Mouse (Mus musculus): ENCODE results near the gene Fsip1. TPM values are rescaled to one million over a fixed set of nuclear protein-coding genes. Genes with fewer than 3 reads are reported as not detected.

Gene Fsip1
- polyA plus RNA-seq, 1 experiment from 2014 or later: 0.79 TPM

GRCm38 (mm10) chr2:118288326-118289065 lies 31.7 kb upstream of the Fsip1 start:
- Histone ChIP-seq H3K27me3 (no peaks in the 10 kb centered on the region), H3K36me3 (no peaks in the 10 kb centered on the region), H3K4me1 (no peaks in the 10 kb centered on the region), H3K9me3 (no peaks in the 10 kb centered on the region), H3K9ac (no peak overlapping the region), H3K27ac (no peak overlapping the region), H3K4me2 (no peak overlapping the region), H3K4me3 (no peak overlapping the region)
- no peak for ATAC-seq (ENCODE audit: insufficient number of reproducible peaks, insufficient read depth, low FRiP score, low TSS enrichment, low read depth)
- 81% methylated on average over 9 of the region's 9 CpGs for WGBS

DNA sequence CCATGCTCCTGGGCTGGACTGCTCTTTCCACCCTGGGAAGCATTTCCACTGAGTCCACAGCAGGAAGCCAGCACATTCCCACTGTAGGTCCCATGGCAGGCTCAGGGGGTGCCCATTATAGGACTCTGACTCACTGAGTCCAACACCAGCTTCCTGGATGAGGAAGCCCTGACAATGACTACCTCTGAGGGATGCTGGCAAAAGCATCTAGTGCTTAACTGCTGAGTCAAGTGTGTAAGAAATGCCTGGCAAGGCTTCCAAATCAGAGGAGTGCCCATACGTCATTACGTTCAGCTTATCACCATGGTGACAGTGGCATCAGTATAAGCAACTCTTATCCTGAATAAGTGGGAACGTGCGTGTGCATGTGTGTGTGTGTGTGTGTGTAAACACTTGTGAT lies 30.9 kb upstream of the Fsip1 start:
- Histone ChIP-seq H3K9ac (no peak overlapping the region), H3K27ac (no peak overlapping the region), H3K4me3 (no peak overlapping the region), H3K9me3 (no peaks in the 10 kb centered on the region), H3K36me3 (no peaks in the 10 kb centered on the region), H3K4me2 (no peak overlapping the region), H3K4me1 (no peaks in the 10 kb centered on the region), H3K27me3 (no peaks in the 10 kb centered on the region)
- 82% methylated on average over 4 of the region's 4 CpGs for WGBS
- ATAC-seq (ENCODE audit: insufficient number of reproducible peaks, insufficient read depth, low FRiP score, low TSS enrichment, low read depth): no peak

DNA sequence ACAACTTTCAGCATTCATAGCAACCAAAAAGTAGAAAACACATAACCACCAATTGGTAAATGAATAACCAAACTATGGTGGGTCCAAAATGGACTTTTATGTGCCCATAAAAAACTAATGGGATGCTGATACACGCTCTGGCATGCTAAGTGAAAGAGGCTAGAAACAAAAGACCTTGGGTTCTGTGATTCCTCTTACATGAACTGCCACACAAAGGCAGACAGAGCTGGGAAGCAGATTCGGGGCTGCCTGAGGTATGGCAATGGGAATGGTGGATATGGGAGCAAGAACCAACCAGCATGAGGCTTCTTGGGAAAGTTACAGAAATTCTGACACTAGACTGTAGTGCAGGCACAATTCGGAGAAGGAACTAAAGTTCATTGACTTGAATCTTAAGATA lies 25.7 kb upstream of the Fsip1 start:
- no peak overlapping the region for H3K4me3 ChIP-seq
- no peaks in the 10 kb centered on the region for H3K36me3 ChIP-seq
- H3K9me3 ChIP-seq: no peaks in the 10 kb centered on the region
- no peak overlapping the region for H3K9ac ChIP-seq
- no peaks in the 10 kb centered on the region for H3K4me1 ChIP-seq
- WGBS: 80% methylated on average over 3 of the region's 3 CpGs
- no peak overlapping the region for H3K4me2 ChIP-seq
- no peak for ATAC-seq (ENCODE audit: insufficient number of reproducible peaks, insufficient read depth, low FRiP score, low TSS enrichment, low read depth)
- H3K27ac ChIP-seq: no peak overlapping the region
- no peaks in the 10 kb centered on the region for H3K27me3 ChIP-seq

DNA sequence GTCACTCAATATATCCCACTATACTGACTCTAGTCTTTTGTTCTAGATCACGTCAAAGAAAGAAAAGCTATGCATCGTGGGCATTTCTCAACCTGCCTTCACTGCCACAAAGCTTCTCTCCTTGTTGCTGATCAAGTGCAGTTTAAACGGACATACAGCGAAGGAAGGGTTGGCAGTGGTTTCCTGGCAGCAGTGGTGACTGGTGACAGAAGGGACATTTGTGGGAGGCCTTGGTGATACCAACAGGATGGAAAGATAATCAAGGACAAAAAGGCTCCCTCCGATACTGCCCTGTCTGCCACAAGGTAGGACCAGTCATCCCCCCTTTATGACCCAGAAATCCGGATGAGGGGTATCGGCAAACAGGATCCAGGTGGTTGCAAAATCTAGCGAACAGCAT lies 21.5 kb upstream of the Fsip1 start:
- Histone ChIP-seq H3K4me3 (no peak overlapping the region), H3K36me3 (no peaks in the 10 kb centered on the region), H3K4me2 (no peak overlapping the region), H3K27me3 (no peaks in the 10 kb centered on the region), H3K9ac (no peak overlapping the region), H3K9me3 (no peaks in the 10 kb centered on the region), H3K4me1 (no peaks in the 10 kb centered on the region), H3K27ac (no peak overlapping the region)
- WGBS: 86% methylated on average over 8 of the region's 8 CpGs
- no peak for ATAC-seq (ENCODE audit: insufficient number of reproducible peaks, insufficient read depth, low FRiP score, low TSS enrichment, low read depth)

DNA sequence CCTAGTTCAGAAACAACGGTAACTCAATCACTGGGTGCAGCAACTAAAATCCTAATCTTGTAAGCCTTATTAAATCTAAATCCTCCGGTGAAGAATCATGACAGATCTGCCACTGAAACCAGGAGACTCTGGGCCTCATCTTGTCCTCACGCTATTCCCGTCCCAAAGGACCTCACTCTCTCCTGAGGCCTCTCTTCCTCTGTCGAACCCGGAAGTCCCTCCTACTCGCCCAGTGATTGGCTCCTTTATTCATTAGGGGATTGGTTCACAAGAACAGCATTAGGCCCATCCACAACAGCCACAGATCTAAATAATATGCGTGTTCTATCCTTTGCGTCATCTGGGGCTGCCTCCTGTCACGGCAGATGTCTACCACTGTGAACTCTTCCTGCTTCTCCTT lies 14.8 kb upstream of the Fsip1 start:
- no peaks in the 10 kb centered on the region for H3K27me3 ChIP-seq
- H3K9me3 ChIP-seq: no peaks in the 10 kb centered on the region
- no peak for ATAC-seq (ENCODE audit: insufficient number of reproducible peaks, insufficient read depth, low FRiP score, low TSS enrichment, low read depth)
- no peaks in the 10 kb centered on the region for H3K4me1 ChIP-seq
- H3K9ac ChIP-seq: no peak overlapping the region
- H3K27ac ChIP-seq: no peak overlapping the region
- WGBS: 87% methylated on average over 10 of the region's 10 CpGs
- H3K4me2 ChIP-seq: no peak overlapping the region
- no peaks in the 10 kb centered on the region for H3K36me3 ChIP-seq
- no peak overlapping the region for H3K4me3 ChIP-seq

DNA sequence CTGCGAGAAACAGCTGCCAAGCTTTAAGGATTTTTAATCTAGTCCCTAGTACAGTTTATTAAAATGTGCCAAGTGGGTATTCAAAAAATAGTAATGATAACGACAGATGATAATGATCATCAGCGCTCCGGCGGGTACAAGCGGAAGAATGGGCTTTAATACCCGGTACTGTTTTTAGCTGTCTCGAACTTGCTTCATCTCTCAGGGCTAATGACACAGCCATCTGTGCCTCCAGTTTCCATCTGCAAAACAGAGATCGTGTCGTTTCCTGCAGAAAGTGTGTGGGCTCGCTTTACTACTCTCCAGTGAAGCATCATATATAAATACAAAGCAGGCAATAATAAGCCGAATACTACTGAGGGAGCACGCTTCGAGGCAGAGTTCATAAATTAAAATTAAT lies 13.4 kb upstream of the Fsip1 start:
- H3K9me3 ChIP-seq: no peaks in the 10 kb centered on the region
- no peak for ATAC-seq (ENCODE audit: insufficient number of reproducible peaks, insufficient read depth, low FRiP score, low TSS enrichment, low read depth)
- no peak overlapping the region for H3K4me2 ChIP-seq
- H3K9ac ChIP-seq: no peak overlapping the region
- no peak overlapping the region for H3K4me3 ChIP-seq
- H3K27me3 ChIP-seq: no peaks in the 10 kb centered on the region
- H3K36me3 ChIP-seq: no peaks in the 10 kb centered on the region
- no peaks in the 10 kb centered on the region for H3K4me1 ChIP-seq
- H3K27ac ChIP-seq: no peak overlapping the region
- 83% methylated on average over 14 of the region's 14 CpGs for WGBS

GRCm38 (mm10) chr2:118263914-118264201 lies 7.1 kb upstream of the Fsip1 start:
- H3K27me3 ChIP-seq: no peaks in the 10 kb centered on the region; the same call in 1 of the 2 replicates
- no peak overlapping the region for H3K27ac ChIP-seq
- no peak overlapping the region for H3K4me2 ChIP-seq
- H3K9me3 ChIP-seq: no peaks in the 10 kb centered on the region
- no peak for ATAC-seq (ENCODE audit: insufficient number of reproducible peaks, insufficient read depth, low FRiP score, low TSS enrichment, low read depth)
- WGBS: 34% methylated on average over 2 of the region's 2 CpGs
- no peaks in the 10 kb centered on the region for H3K36me3 ChIP-seq
- 0 out of 2 replicates have a peak, but pooled peaks cover 4% of the 10 kb centered on the region for H3K4me1 ChIP-seq
- H3K4me3 ChIP-seq: no peak overlapping the region
- H3K9ac ChIP-seq: no peak overlapping the region

DNA sequence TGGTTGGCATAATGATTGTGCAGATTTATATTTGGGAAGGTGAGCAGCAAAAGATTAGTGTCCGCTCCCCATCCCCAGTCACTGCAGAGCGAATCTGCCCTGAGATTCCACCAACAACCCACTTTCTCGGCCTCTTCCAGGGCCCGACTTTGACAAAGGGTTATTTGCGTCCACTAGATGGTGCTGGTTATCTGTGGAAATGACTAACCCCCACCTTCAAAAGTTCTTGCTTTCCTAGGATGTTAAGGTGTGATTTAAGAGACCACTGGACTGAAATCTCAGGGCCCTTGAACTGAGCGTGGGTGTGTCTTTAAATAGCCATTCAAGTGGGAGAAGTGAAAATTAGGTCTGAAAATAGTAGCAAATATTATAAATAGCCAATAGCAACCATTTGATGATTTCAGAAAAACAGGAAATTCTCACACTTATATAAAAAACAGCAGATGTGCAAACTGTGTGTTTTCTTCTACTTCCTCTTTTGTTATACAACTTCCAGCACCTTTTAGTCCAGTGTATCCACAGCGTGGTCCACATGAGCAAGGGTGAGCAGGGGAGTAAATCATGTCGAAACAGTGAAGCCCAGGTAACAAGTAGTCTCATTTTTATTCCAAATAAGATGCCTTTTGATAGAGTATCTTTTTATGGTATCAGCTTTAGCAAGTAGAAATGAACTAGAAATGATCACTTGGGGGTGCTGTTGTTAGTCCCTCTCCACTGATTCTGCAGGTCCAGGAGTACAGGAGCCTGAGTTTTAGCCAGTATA lies 6.6 kb upstream of the Fsip1 start:
- no peaks in the 10 kb centered on the region for H3K36me3 ChIP-seq
- no peak overlapping the region for H3K4me2 ChIP-seq
- no peaks in the 10 kb centered on the region; the same call in 1 of the 2 replicates for H3K27me3 ChIP-seq
- 18% methylated on average over 8 of the region's 8 CpGs for WGBS
- 0 out of 2 replicates have a peak overlapping the region, but pooled peaks have one; percentile 23 for H3K9ac ChIP-seq
- no peak overlapping the region for H3K27ac ChIP-seq
- 0 out of 2 replicates have a peak, but pooled peaks cover 4% of the 10 kb centered on the region for H3K4me1 ChIP-seq
- no peak overlapping the region for H3K4me3 ChIP-seq
- ATAC-seq (ENCODE audit: insufficient number of reproducible peaks, insufficient read depth, low FRiP score, low TSS enrichment, low read depth): no peak
- no peaks in the 10 kb centered on the region for H3K9me3 ChIP-seq

- Histone ChIP-seq H3K9me3 (no peaks in the 10 kb centered on the region), H3K4me2 (no peak overlapping the region), H3K9ac (0 out of 2 replicates have a peak overlapping the region, but pooled peaks have one; percentile 23), H3K36me3 (no peaks in the 10 kb centered on the region), H3K4me1 (0 out of 2 replicates have a peak, but pooled peaks cover 4% of the 10 kb centered on the region), H3K27ac (no peak overlapping the region), H3K4me3 (no peak overlapping the region), H3K27me3 (no peaks in the 10 kb centered on the region; the same call in 1 of the 2 replicates)
- no peak for ATAC-seq (ENCODE audit: insufficient number of reproducible peaks, insufficient read depth, low FRiP score, low TSS enrichment, low read depth)
- 54% methylated on average over 8 of the region's 8 CpGs for WGBS
These were observed 5.9 kb upstream of the Fsip1 start for GRCm38 (mm10) chr2:118262673-118263072.

- Histone ChIP-seq H3K9ac (no peak overlapping the region), H3K4me1 (peaks cover 9% of the 10 kb centered on the region; the same call in 1 of the 2 replicates), H3K27ac (no peak overlapping the region), H3K4me3 (no peak overlapping the region), H3K4me2 (no peak overlapping the region), H3K27me3 (no peaks in the 10 kb centered on the region; the same call in 1 of the 2 replicates), H3K9me3 (no peaks in the 10 kb centered on the region), H3K36me3 (no peaks in the 10 kb centered on the region)
- WGBS: 79% methylated on average over 5 of the region's 5 CpGs
- no peak for ATAC-seq (ENCODE audit: insufficient number of reproducible peaks, insufficient read depth, low FRiP score, low TSS enrichment, low read depth)
These were observed 3.0 kb upstream of the Fsip1 start for GRCm38 (mm10) chr2:118259746-118260145.

DNA sequence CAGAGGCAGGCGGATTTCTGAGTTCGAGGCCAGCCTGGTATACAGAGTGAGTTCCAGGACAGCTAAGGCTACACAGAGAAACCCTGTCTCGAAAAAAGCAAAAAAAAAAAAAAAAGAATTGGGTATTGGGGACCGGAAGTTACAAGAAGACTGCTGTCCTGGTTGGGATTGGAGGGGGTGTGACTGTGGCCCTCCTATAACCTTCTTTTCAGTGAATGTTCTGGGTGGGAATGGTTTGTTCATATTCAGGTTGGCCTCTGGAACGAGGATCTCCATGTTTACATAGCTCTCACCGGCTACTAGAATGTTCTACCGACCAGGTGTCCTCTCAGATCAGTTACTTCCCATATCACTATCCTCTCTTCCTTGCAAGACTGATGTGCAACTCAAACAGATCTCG lies 328 bp upstream of the Fsip1 start:
- Histone ChIP-seq H3K27ac (no peak overlapping the region), H3K4me3 (peak overlapping the region; percentile 46), H3K4me1 (peaks cover 4% of the 10 kb centered on the region; the same call in 1 of the 2 replicates), H3K9me3 (no peaks in the 10 kb centered on the region), H3K9ac (no peak overlapping the region), H3K4me2 (peak overlapping the region; percentile 71), H3K36me3 (no peaks in the 10 kb centered on the region), H3K27me3 (no peaks in the 10 kb centered on the region)
- 73% methylated on average over 8 of the region's 8 CpGs for WGBS
- no peak for ATAC-seq (ENCODE audit: insufficient number of reproducible peaks, insufficient read depth, low FRiP score, low TSS enrichment, low read depth)

- no peak overlapping the region for H3K4me3 ChIP-seq
- 75% methylated on average over 8 of the region's 8 CpGs for WGBS
- H3K4me2 ChIP-seq: no peak overlapping the region
- H3K9ac ChIP-seq: no peak overlapping the region
- no peaks in the 10 kb centered on the region for H3K9me3 ChIP-seq
- H3K27me3 ChIP-seq: no peaks in the 10 kb centered on the region
- peaks cover 4% of the 10 kb centered on the region; the same call in 1 of the 2 replicates for H3K4me1 ChIP-seq
- ATAC-seq (ENCODE audit: insufficient number of reproducible peaks, insufficient read depth, low FRiP score, low TSS enrichment, low read depth): no peak
- no peaks in the 10 kb centered on the region for H3K36me3 ChIP-seq
- no peak overlapping the region for H3K27ac ChIP-seq
These were observed 2.2 kb downstream of the Fsip1 start for GRCm38 (mm10) chr2:118254516-118254915.
